Mouse (Mus musculus): ENCODE results near the gene Bcl2l2. TPM values are rescaled to one million over a fixed set of nuclear protein-coding genes. Genes with fewer than 3 reads are reported as not detected.

Gene Bcl2l2
- polyA plus RNA-seq, 2 experiments = 5.4 to 46.6 TPM

DNA sequence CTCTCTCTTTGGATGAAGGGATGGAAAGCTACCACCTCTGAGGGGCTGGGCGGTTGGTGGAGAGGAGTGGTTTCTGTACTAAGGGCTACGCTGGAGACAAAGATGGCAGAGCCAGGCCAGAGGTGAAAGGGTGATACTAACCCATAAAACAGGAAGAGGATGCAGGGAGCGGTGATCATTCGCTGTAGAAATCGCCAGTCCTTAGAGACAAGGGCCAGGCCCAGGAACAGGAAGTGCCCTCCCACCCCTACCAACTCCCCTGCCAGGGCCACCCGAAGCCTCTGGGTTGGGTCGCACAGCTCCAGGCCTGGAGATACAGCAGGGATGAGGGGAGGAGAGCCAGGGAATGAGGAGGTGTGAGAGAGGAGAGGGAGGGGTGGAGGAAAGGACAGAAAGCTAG lies 25.5 kb downstream of the Bcl2l2 start:
- WGBS = 81% methylated on average over 7 of the region's 7 CpGs
- no peak for ATAC-seq (ENCODE audit: low FRiP score, low read depth)
- no peaks in the 10 kb centered on the region for H3K9me3 ChIP-seq (ENCODE audit: control insufficient read depth, low read length)
- H3K27ac ChIP-seq (replicated peaks; ENCODE audit: low read depth, low read length) = no peak overlapping the region
- no peak overlapping the region for H3K4me3 ChIP-seq (replicated peaks; ENCODE audit: low read length)
- no peak overlapping the region for H3K9ac ChIP-seq (ENCODE audit: low read depth, low read length, severe bottlenecking)
- H3K36me3 ChIP-seq (ENCODE audit: control insufficient read depth, insufficient read depth, low read length) = peaks cover 65% of the 10 kb centered on the region
- H3K4me2 ChIP-seq (replicated peaks; ENCODE audit: low read depth, low read length, severe bottlenecking) = no peak overlapping the region
- H3K4me1 ChIP-seq (ENCODE audit: control insufficient read depth, insufficient read depth, low read length) = peaks cover 13% of the 10 kb centered on the region
- no peaks in the 10 kb centered on the region for H3K27me3 ChIP-seq (ENCODE audit: control insufficient read depth, insufficient read depth, low read length)
- no peak for TF ChIP-seq POLR2A (IDR thresholded peaks at IDR 0.05; ENCODE audit: borderline replicate concordance, extremely low read depth, insufficient read depth, insufficient read length)
- no peak for DNase-seq (ENCODE audit: low spot score)

DNA sequence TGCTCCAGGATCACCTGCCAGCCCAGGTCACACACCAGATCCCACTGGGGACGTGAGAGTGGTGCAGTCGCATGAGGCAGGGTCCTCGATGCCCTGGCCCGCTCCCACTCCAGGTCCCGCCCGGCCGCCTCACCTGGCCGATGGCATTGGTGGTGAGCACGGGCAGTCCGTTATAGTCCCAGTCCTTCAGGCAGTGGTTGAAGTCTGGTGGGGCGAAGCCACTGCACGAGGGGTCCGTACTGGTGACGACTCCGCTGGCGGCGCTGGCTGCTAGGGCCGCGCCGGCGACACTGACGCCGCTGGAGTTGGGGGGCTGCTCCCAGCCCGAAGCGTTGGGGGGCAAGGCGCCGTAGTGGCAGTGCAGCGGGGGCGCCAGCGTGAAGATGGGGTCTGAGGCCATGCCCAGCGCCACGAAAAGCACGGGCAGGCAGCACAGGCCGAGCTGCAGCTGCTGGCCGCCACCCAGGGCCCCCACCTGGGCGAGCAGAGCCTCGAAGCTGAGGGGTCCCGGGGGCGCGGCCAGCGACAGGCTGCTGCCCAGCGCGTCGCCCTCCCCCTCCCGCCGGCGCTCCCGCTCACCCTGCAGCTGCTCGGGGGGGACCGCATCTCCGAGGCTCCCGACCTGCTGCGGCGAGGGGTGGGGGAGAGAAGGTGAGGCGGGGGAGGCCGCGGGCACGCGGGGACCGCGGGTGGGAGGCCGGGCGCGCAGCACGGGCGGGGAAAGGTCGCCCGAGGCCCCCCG lies 29.1 kb downstream of the Bcl2l2 start:
- Histone ChIP-seq H3K4me3 (replicated peaks; ENCODE audit: low read length) (peak overlapping the region; percentile 93), H3K9me3 (ENCODE audit: control insufficient read depth, low read length) (no peaks in the 10 kb centered on the region), H3K4me1 (ENCODE audit: control insufficient read depth, insufficient read depth, low read length) (peaks cover 15% of the 10 kb centered on the region), H3K36me3 (ENCODE audit: control insufficient read depth, insufficient read depth, low read length) (peaks cover 61% of the 10 kb centered on the region), H3K9ac (ENCODE audit: low read depth, low read length, severe bottlenecking) (peak overlapping the region; percentile 95), H3K27me3 (ENCODE audit: control insufficient read depth, insufficient read depth, low read length) (no peaks in the 10 kb centered on the region), H3K27ac (replicated peaks; ENCODE audit: low read depth, low read length) (peak overlapping the region; percentile 90), H3K4me2 (replicated peaks; ENCODE audit: low read depth, low read length, severe bottlenecking) (peak overlapping the region; percentile 83)
- peak; percentile 51 for ATAC-seq (ENCODE audit: low FRiP score, low read depth)
- WGBS = 3% methylated on average over 36 of the region's 69 CpGs
- no peak for TF ChIP-seq POLR2A (IDR thresholded peaks at IDR 0.05; ENCODE audit: borderline replicate concordance, extremely low read depth, insufficient read depth, insufficient read length)
- no peak for DNase-seq (ENCODE audit: low spot score)

DNA sequence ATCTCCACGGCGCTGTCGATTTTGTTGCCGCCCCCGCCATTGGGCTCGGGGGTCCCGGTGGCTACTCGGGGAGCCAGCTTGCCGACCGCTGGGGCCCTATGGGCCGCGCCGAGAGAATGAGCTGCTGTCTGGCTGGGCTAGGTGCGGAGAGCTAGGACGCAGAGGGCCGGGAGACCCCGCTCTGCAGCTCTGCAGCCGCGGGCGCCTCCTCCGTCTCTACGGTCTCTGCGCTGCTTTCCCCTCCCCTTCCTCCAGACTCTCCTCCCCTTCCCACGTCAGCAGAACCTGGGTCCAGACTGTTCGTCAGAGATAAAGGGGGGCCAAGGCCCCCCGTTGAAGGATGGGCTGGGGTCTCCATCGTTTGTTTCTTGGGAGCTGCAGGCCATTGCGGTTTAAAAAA lies 29.7 kb downstream of the Bcl2l2 start, which contains the start of gene Slc22a17:
TSS of gene Slc22a17 (minus strand) at position 247 of the 400 bp plus-strand sequence.
- H3K9ac ChIP-seq (ENCODE audit: low read depth, low read length, severe bottlenecking) = peak within 1 kb of the TSS; percentile 95
- H3K27ac ChIP-seq (replicated peaks; ENCODE audit: low read depth, low read length) = peak within 1 kb of the TSS; percentile 90
- H3K27me3 ChIP-seq (ENCODE audit: control insufficient read depth, insufficient read depth, low read length) = no peaks in the 10 kb centered on the region
- under 1% methylated on average over 15 of the region's 28 CpGs for WGBS
- ATAC-seq (ENCODE audit: low FRiP score, low read depth) (peak; percentile 93), DNase-seq (ENCODE audit: low spot score) (peak; percentile 86)
- H3K4me3 ChIP-seq (replicated peaks; ENCODE audit: low read length) = peak within 1 kb of the TSS; percentile 93
- H3K9me3 ChIP-seq (ENCODE audit: control insufficient read depth, low read length) = no peaks in the 10 kb centered on the region
- H3K36me3 ChIP-seq (ENCODE audit: control insufficient read depth, insufficient read depth, low read length) = peaks cover 61% of the 10 kb centered on the region
- H3K4me2 ChIP-seq (replicated peaks; ENCODE audit: low read depth, low read length, severe bottlenecking) = peak within 1 kb of the TSS; percentile 83
- TF ChIP-seq POLR2A (IDR thresholded peaks at IDR 0.05; ENCODE audit: borderline replicate concordance, extremely low read depth, insufficient read depth, insufficient read length) = peak; percentile 98
- H3K4me1 ChIP-seq (ENCODE audit: control insufficient read depth, insufficient read depth, low read length) = peaks cover 15% of the 10 kb centered on the region

DNA sequence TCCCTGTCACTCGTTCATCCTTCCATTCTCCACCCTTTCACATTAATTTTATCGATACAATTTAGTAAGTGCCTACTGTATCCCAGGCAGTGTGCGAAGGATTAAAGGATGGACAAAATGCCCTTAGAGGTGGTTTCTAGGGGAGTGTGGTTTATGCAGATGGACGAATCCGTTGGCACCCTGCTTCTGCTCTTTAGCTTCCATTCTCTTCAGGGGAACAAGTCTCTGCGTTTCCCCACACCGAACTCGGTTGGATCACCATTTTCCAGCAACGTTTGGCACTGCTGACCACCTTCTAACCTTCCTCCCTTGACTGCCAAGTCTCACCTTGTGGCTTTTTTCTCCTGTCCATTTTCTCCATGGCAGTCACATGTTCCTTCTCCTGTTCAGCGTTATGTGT lies 30.2 kb downstream of the Bcl2l2 start:
- 19% methylated on average over 10 of the region's 10 CpGs for WGBS
- peak overlapping the region; percentile 71 for H3K27ac ChIP-seq (replicated peaks; ENCODE audit: low read depth, low read length)
- no peak for DNase-seq (ENCODE audit: low spot score)
- ATAC-seq (ENCODE audit: low FRiP score, low read depth) = peak; percentile 12
- H3K9me3 ChIP-seq (ENCODE audit: control insufficient read depth, low read length) = no peaks in the 10 kb centered on the region
- TF ChIP-seq POLR2A (IDR thresholded peaks at IDR 0.05; ENCODE audit: borderline replicate concordance, extremely low read depth, insufficient read depth, insufficient read length) = no peak
- H3K9ac ChIP-seq (ENCODE audit: low read depth, low read length, severe bottlenecking) = peak overlapping the region; percentile 95
- no peaks in the 10 kb centered on the region for H3K27me3 ChIP-seq (ENCODE audit: control insufficient read depth, insufficient read depth, low read length)
- peak overlapping the region; percentile 93 for H3K4me3 ChIP-seq (replicated peaks; ENCODE audit: low read length)
- H3K36me3 ChIP-seq (ENCODE audit: control insufficient read depth, insufficient read depth, low read length) = peaks cover 61% of the 10 kb centered on the region
- H3K4me1 ChIP-seq (ENCODE audit: control insufficient read depth, insufficient read depth, low read length) = peaks cover 15% of the 10 kb centered on the region
- peak overlapping the region; percentile 83 for H3K4me2 ChIP-seq (replicated peaks; ENCODE audit: low read depth, low read length, severe bottlenecking)

DNA sequence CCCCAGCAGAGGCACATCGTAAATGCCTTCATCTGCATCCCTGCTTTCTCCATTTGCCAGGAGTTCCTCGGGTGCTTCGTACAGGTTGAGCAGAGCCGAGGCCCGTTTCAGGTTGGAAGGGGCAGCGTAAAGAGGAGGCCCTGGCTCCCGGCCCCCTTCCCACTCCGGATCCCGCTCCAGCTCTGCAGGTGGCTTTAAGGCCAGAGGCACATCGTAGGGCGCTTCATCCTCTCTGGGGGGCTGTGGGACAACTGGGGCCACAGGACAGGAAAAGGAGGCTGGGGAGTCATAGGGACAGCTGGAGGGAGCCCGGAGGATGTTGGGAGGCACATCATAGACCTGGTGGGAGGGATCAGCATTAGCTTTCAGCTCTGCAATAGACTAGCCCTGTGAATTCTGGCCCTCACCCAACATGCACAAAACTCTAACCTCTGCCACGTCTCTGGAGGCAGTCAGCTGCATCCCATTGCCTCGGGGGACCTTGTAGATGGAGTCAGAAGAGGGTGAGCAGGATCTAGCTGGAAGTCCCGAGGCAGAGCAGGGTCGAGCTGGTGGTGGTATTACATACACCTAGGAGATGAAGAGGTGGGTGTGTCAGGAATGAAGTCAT lies 37.0 kb downstream of the Bcl2l2 start:
- Histone ChIP-seq H3K4me1 (ENCODE audit: control insufficient read depth, insufficient read depth, low read length) (peaks cover 12% of the 10 kb centered on the region), H3K36me3 (ENCODE audit: control insufficient read depth, insufficient read depth, low read length) (peaks cover 71% of the 10 kb centered on the region), H3K4me3 (replicated peaks; ENCODE audit: low read length) (no peak overlapping the region), H3K9me3 (ENCODE audit: control insufficient read depth, low read length) (peaks cover 6% of the 10 kb centered on the region), H3K9ac (ENCODE audit: low read depth, low read length, severe bottlenecking) (no peak overlapping the region), H3K4me2 (replicated peaks; ENCODE audit: low read depth, low read length, severe bottlenecking) (no peak overlapping the region), H3K27me3 (ENCODE audit: control insufficient read depth, insufficient read depth, low read length) (no peaks in the 10 kb centered on the region), H3K27ac (replicated peaks; ENCODE audit: low read depth, low read length) (no peak overlapping the region)
- no peak for DNase-seq (ENCODE audit: low spot score)
- no peak for TF ChIP-seq POLR2A (IDR thresholded peaks at IDR 0.05; ENCODE audit: borderline replicate concordance, extremely low read depth, insufficient read depth, insufficient read length)
- ATAC-seq (ENCODE audit: low FRiP score, low read depth) = no peak
- WGBS = 89% methylated on average over 16 of the region's 16 CpGs

Measured in limb, embryonic 14.5 days (tissue).